Mouse (Mus musculus): ENCODE measurements around the gene Proz.
A peak's percentile ranks its signal among the peaks of the same experiment; 100 is the strongest.

DNA sequence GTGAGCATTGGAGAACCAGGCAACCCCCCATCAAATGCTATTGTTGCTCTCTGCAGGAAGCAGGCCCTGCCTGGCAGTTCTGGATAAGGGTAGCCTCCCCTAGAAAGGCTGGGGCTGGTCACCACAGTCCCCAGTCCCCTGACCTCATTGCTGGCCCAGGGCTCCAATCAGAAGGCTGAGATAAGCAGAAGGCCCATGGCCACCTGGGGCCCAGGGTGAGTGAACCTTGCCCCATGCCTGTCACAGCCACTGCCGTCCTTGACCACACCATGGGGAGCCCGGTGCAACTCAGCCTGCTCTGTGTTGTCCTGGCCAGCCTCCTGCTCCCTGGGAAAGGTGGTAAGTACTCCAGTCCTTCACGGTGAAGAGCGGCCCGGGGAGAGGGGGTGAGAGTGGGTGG, 23.1 kb upstream of the Proz start:
- TF ChIP-seq CTCF (IDR thresholded peaks at IDR 0.05; ENCODE audit: low read depth, low read length) (no peak), POLR2A (IDR thresholded peaks at IDR 0.05; ENCODE audit: extremely low read depth, insufficient read depth, low read length) (peak; percentile 88)

Data from liver, adult 2 months (tissue).